In the genomic region with DNA sequence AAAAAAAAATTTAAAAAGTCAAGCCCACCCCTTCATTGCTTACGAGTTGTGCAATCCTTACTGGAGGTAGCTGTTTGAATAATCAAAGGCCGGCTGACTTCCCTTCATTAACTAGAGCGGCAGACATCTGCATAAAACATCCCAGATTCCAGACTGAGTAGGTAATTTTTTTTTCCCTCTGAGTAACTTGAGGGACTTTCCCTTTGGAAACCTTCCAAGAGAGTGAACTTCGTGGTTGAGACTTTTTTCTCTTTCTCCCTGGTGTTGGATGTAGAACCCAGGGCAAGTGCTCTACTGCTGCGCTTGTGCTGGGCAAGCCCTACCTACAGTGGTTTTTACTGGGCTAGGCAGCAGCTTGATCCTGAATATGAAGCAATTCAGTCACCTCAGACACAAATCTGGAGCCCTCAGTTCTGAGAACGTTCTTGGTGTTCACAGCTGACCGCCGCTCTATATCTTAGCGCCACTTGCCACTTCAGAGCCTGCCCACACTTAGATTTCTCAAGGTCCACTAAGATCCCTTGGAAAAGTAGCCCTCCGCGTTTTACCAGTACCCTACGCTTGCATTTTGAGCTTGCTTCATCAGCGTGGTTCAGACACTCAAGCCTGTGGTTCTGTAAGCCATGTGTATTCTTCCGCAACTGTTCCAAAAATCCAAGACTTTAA, we compare ENCODE assay signal across 8 mouse cellular contexts.
DNase-seq lines count a peak whose midpoint lies in the region; ATAC-seq and TF ChIP-seq lines count a peak whose summit lies in the region.
"Had no signal": no experiment of that assay in that cellular context is flagged by ENCODE, and none has a peak within 500 bp of the region (broad histone marks: within the 10 kb centered on the region; RNA-seq: fewer than 3 reads in every experiment).

No protein-coding gene starts in this region.

- no peak overlapping the region for H3K27ac ChIP-seq in neural tube, embryonic 12.5 days
- peak overlapping the region; percentile 98 for H3K27ac ChIP-seq in embryonic fibroblast, embryonic 13.5 days (ENCODE audit: insufficient read depth, low read length)
- peak overlapping the region; percentile 89 for H3K27ac ChIP-seq in kidney, embryonic 15.5 days
- H3K27ac ChIP-seq in neural tube, embryonic 13.5 days (replicated peaks) = peak overlapping the region; percentile 62; the same call in 1 of the 2 replicates

- no peaks in the 10 kb centered on the region for H3K9me3 ChIP-seq in neural tube, embryonic 12.5 days
- no peaks in the 10 kb centered on the region for H3K9me3 ChIP-seq in kidney, embryonic 15.5 days (replicated peaks)
- H3K9me3 ChIP-seq in neural tube, embryonic 13.5 days = no peaks in the 10 kb centered on the region

- no peak for TF ChIP-seq CTCF in embryonic fibroblast, embryonic 13.5 days (IDR thresholded peaks at IDR 0.05; ENCODE audit: borderline replicate concordance, insufficient read depth, low read length)

- 56% methylated on average over 14 of the region's 14 CpGs for WGBS in neural tube, embryonic 12.5 days
- 32% methylated on average over 14 of the region's 14 CpGs for WGBS in kidney, embryonic 15.5 days
- WGBS in neural tube, embryonic 13.5 days = 57% methylated on average over 14 of the region's 14 CpGs

- no peak for DNase-seq in neural tube, embryonic 10.5 days (ENCODE audit: extremely low spot score, low spot score)
- DNase-seq in urinary bladder, adult 2 months (ENCODE audit: low spot score) = no peak

- peaks cover 14% of the 10 kb centered on the region for H3K4me1 ChIP-seq in neural tube, embryonic 12.5 days
- peaks cover 15% of the 10 kb centered on the region for H3K4me1 ChIP-seq in embryonic fibroblast, embryonic 13.5 days (ENCODE audit: control insufficient read depth, insufficient read depth, low read length)
- H3K4me1 ChIP-seq in kidney, embryonic 15.5 days = peaks cover 60% of the 10 kb centered on the region
- peaks cover 28% of the 10 kb centered on the region for H3K4me1 ChIP-seq in neural tube, embryonic 13.5 days (replicated peaks)

- TF ChIP-seq POLR2A in embryonic fibroblast, embryonic 13.5 days (IDR thresholded peaks at IDR 0.05; ENCODE audit: low read depth, low read length) = no peak; the same call in 1 of the 2 replicates

- no peak for ATAC-seq in neural tube, embryonic 12.5 days (ENCODE audit: low FRiP score, low read depth)
- ATAC-seq in kidney, embryonic 15.5 days (replicated peaks; ENCODE audit: low FRiP score) = peak; percentile 20
- ATAC-seq in neural tube, embryonic 13.5 days (ENCODE audit: low read depth) = no peak
- ATAC-seq in erythroblast, adult 5-6 weeks (replicated peaks; ENCODE audit: low FRiP score, poor library complexity, severe bottlenecking) = no peak

- H3K36me3 ChIP-seq in neural tube, embryonic 12.5 days = no peaks in the 10 kb centered on the region
- no peaks in the 10 kb centered on the region for H3K36me3 ChIP-seq in kidney, embryonic 15.5 days
- H3K36me3 ChIP-seq in neural tube, embryonic 13.5 days = no peaks in the 10 kb centered on the region

- H3K4me2 ChIP-seq in neural tube, embryonic 12.5 days (replicated peaks) = peak overlapping the region; percentile 52; the same call in 1 of the 2 replicates
- H3K4me2 ChIP-seq in kidney, embryonic 15.5 days = 0 out of 2 replicates have a peak overlapping the region, but pooled peaks have one; percentile 0
- no peak overlapping the region for H3K4me2 ChIP-seq in neural tube, embryonic 13.5 days

- no peak overlapping the region for H3K9ac ChIP-seq in neural tube, embryonic 12.5 days
- no peak overlapping the region for H3K9ac ChIP-seq in kidney, embryonic 15.5 days
- no peak overlapping the region for H3K9ac ChIP-seq in neural tube, embryonic 13.5 days

- H3K27me3 ChIP-seq in neural tube, embryonic 12.5 days (replicated peaks) = no peaks in the 10 kb centered on the region
- no peaks in the 10 kb centered on the region for H3K27me3 ChIP-seq in kidney, embryonic 15.5 days
- no peaks in the 10 kb centered on the region for H3K27me3 ChIP-seq in neural tube, embryonic 13.5 days

- no peak overlapping the region for H3K4me3 ChIP-seq in neural tube, embryonic 12.5 days
- no peak overlapping the region for H3K4me3 ChIP-seq in embryonic fibroblast, embryonic 13.5 days (ENCODE audit: insufficient read depth, low read length)
- no peak overlapping the region for H3K4me3 ChIP-seq in kidney, embryonic 15.5 days (replicated peaks)
- H3K4me3 ChIP-seq in neural tube, embryonic 13.5 days = no peak overlapping the region
- H3K4me3 ChIP-seq: erythroblast, embryonic 14.5 days had no signal
